Mouse (Mus musculus): Measurements from ENCODE around the gene Anapc11.
A peak's percentile ranks its signal among the peaks of the same experiment; 100 is the strongest.
"Not testable (repeated sequence)": the region's sequence is repeated elsewhere in the genome, so short reads cannot be mapped to it uniquely, and the experiment has no call there.

Gene Anapc11

GRCm38 (mm10) chr11:120575940-120576339 is 22.3 kb upstream of the Anapc11 start:
- DNase-seq = no peak

GRCm38 (mm10) chr11:120576365-120576981 is 21.7 kb upstream of the Anapc11 start:
- no peak for DNase-seq

GRCm38 (mm10) chr11:120577211-120578023 is 20.8 kb upstream of the Anapc11 start:
- DNase-seq = no peak

GRCm38 (mm10) chr11:120578024-120578693 is 20.1 kb upstream of the Anapc11 start:
- no peak for DNase-seq

GRCm38 (mm10) chr11:120578694-120579243 is 19.5 kb upstream of the Anapc11 start:
- no peak for DNase-seq

GRCm38 (mm10) chr11:120579316-120580107 is 18.7 kb upstream of the Anapc11 start:
- DNase-seq = peak; percentile 64

- no peak for DNase-seq
Measured at GRCm38 (mm10) chr11:120580190-120580589, 18.0 kb upstream of the Anapc11 start.

GRCm38 (mm10) chr11:120580871-120581331 is 17.3 kb upstream of the Anapc11 start:
- DNase-seq = peak; percentile 50

GRCm38 (mm10) chr11:120581490-120582267 is 16.5 kb upstream of the Anapc11 start, which contains the start of gene Arhgdia:
Arhgdia (minus strand) TSS chr11:120581624.
- DNase-seq = peak; percentile 92

GRCm38 (mm10) chr11:120582268-120582981 is 15.8 kb upstream of the Anapc11 start:
- DNase-seq = no peak

- not testable (repeated sequence) for DNase-seq
Measured at GRCm38 (mm10) chr11:120582982-120583293, 15.3 kb upstream of the Anapc11 start.

GRCm38 (mm10) chr11:120583937-120584336 is 14.3 kb upstream of the Anapc11 start:
- no peak for DNase-seq

- DNase-seq = no peak
Measured at GRCm38 (mm10) chr11:120588531-120588930, 9.7 kb upstream of the Anapc11 start.

GRCm38 (mm10) chr11:120597240-120598235 is 683 bp upstream of the Anapc11 start:
- no peak for DNase-seq

- DNase-seq = no peak
Measured at GRCm38 (mm10) chr11:120598990-120599549, 849 bp downstream of the Anapc11 start.

GRCm38 (mm10) chr11:120600716-120601115 is 2.5 kb downstream of the Anapc11 start:
- DNase-seq = no peak

GRCm38 (mm10) chr11:120603545-120603944 is 5.3 kb downstream of the Anapc11 start:
- DNase-seq = no peak

- no peak for DNase-seq
Measured at GRCm38 (mm10) chr11:120605667-120606066, 7.4 kb downstream of the Anapc11 start.

- DNase-seq = no peak
Measured at GRCm38 (mm10) chr11:120606764-120607163, 8.5 kb downstream of the Anapc11 start.
